Comparison of ENCODE assay signal across 8 mouse cellular contexts in the genomic region with DNA sequence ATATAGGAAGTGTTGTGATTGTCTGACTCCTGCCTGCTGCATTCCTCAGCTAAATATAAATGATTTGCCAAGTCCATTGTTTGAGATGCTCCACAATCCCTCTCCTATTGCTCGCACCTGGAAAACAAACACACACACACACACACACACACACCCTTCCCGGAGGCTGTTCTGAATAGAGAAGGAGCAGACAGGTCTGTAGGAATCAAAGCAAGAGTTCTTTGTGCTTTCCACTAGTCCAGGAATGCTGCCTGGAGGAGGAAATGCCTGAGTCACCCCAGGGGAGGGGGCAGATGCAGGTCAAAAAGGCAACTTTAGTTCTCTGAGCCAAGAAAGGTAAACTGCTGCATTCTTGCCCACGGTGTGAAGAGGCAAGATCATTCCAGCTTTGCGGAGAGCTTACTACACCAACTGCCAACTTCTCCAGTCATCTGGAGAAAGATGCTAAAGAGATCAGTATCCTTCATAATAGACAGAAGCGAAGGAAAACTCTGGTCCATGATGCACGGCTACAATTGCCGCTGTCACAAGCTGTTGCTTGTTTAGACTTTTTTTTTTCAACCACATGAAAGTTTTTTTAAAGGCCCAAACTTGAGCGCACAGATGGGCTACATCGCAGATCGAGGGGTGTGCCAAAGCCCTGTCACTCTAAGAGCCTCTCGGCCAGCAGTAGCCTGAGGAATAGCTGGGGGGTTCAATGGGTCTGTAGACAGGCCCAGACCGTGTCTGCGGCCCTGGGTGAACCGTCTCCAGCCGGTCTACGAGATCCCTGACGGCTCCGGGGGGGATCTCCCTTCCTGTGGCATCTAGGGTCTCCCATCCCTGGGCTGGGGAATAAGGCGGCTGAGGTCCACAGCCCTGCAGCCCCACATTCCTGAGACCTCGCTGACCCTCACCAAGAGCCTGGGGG. TPM values are rescaled to one million over a fixed set of nuclear protein-coding genes. Genes with fewer than 3 reads are reported as not detected.
A peak's percentile ranks its signal among the peaks of the same experiment; 100 is the strongest.
DNase-seq lines count a peak whose midpoint lies in the region; ATAC-seq and TF ChIP-seq lines count a peak whose summit lies in the region.

No protein-coding gene starts in this region.

- no peaks in the 10 kb centered on the region for H3K36me3 ChIP-seq in liver, adult 2 months (ENCODE audit: control insufficient read depth, insufficient read depth, low read length)
- no peaks in the 10 kb centered on the region for H3K36me3 ChIP-seq in heart, embryonic 11.5 days (ENCODE audit: control insufficient read depth, insufficient read depth, low read length)
- H3K36me3 ChIP-seq in kidney, embryonic 14.5 days (ENCODE audit: control insufficient read depth, insufficient read depth, low read length) = no peaks in the 10 kb centered on the region; the same call in 1 of the 2 replicates

- peaks cover 10% of the 10 kb centered on the region; the same call in 1 of the 2 replicates for H3K79me2 ChIP-seq in liver, adult 2 months (ENCODE audit: control insufficient read depth, insufficient read depth, low read length)

- peak overlapping the region; percentile 95 for H3K9ac ChIP-seq in liver, adult 2 months (ENCODE audit: low read depth, low read length)
- peak overlapping the region; percentile 80 for H3K9ac ChIP-seq in heart, embryonic 11.5 days (ENCODE audit: low read depth, low read length)
- H3K9ac ChIP-seq in kidney, embryonic 14.5 days (ENCODE audit: low read depth, low read length) = peak overlapping the region; percentile 91

- TF ChIP-seq CTCF in liver, adult 2 months (IDR thresholded peaks at IDR 0.05; ENCODE audit: low read depth, low read length) = no peak
- no peak for TF ChIP-seq CTCF in brain, embryonic 14.5 days (IDR thresholded peaks at IDR 0.05; ENCODE audit: borderline replicate concordance, extremely low read depth, insufficient read depth, insufficient read length)

- peak overlapping the region; percentile 15 for H3K27ac ChIP-seq in liver, adult 2 months (replicated peaks; ENCODE audit: insufficient read depth, low read depth, low read length)
- peak overlapping the region; percentile 81 for H3K27ac ChIP-seq in heart, embryonic 11.5 days (ENCODE audit: low read depth, low read length)
- peak overlapping the region; percentile 91 for H3K27ac ChIP-seq in kidney, embryonic 14.5 days (ENCODE audit: low read depth, low read length)

- peak; percentile 43; the same call in 1 of the 2 replicates for ATAC-seq in heart, embryonic 11.5 days (replicated peaks; ENCODE audit: insufficient number of reproducible peaks, low FRiP score, low TSS enrichment)
- peak; percentile 69 for ATAC-seq in kidney, embryonic 14.5 days (ENCODE audit: low FRiP score, low TSS enrichment)

- no peaks in the 10 kb centered on the region for H3K9me3 ChIP-seq in heart, embryonic 11.5 days (replicated peaks; ENCODE audit: control insufficient read depth, low read length)
- H3K9me3 ChIP-seq in kidney, embryonic 14.5 days (ENCODE audit: control insufficient read depth, low read length) = no peaks in the 10 kb centered on the region

- peak overlapping the region; percentile 82 for H3K4me3 ChIP-seq in liver, adult 2 months (ENCODE audit: insufficient read depth, low read depth, low read length)
- peak overlapping the region; percentile 74 for H3K4me3 ChIP-seq in heart, embryonic 11.5 days (ENCODE audit: low read depth, low read length)
- H3K4me3 ChIP-seq in kidney, embryonic 14.5 days (ENCODE audit: low read length) = peak overlapping the region; percentile 77

- WGBS in liver, adult 2 months = 5% methylated on average over 20 of the region's 20 CpGs
- 2% methylated on average over 20 of the region's 20 CpGs for WGBS in heart, embryonic 11.5 days (ENCODE audit: insufficient replicate concordance)
- 4% methylated on average over 20 of the region's 20 CpGs for WGBS in kidney, embryonic 14.5 days

- H3K27me3 ChIP-seq in liver, adult 2 months (ENCODE audit: control insufficient read depth, insufficient read depth, low read length) = no peaks in the 10 kb centered on the region
- no peaks in the 10 kb centered on the region for H3K27me3 ChIP-seq in heart, embryonic 11.5 days (ENCODE audit: control insufficient read depth, insufficient read depth, low read length)
- H3K27me3 ChIP-seq in kidney, embryonic 14.5 days (ENCODE audit: control insufficient read depth, insufficient read depth, low read length) = no peaks in the 10 kb centered on the region; the same call in 1 of the 2 replicates

- H3K4me1 ChIP-seq in liver, adult 2 months (ENCODE audit: control insufficient read depth, insufficient read depth, low read length) = peaks cover 14% of the 10 kb centered on the region
- peaks cover 15% of the 10 kb centered on the region for H3K4me1 ChIP-seq in heart, embryonic 11.5 days (ENCODE audit: control insufficient read depth, insufficient read depth, low read length)
- peaks cover 19% of the 10 kb centered on the region for H3K4me1 ChIP-seq in kidney, embryonic 14.5 days (ENCODE audit: control insufficient read depth, insufficient read depth, low read length)

- DNase-seq in liver, adult 2 months (ENCODE audit: extremely low read depth, low read depth, low spot score) = no peak
- DNase-seq in liver = no peak
- peak; percentile 71 for DNase-seq in brain, embryonic 14.5 days (ENCODE audit: low read depth)
- DNase-seq in lung, postnatal 4 days = peak; percentile 61 to 85
- no peak for DNase-seq in left cerebral cortex, adult 9 months (ENCODE audit: low spot score in 2 of 2)
- DNase-seq in spleen, postnatal 4 days (ENCODE audit: low spot score in 2 of 2) = no peak

- no peak for TF ChIP-seq POLR2A in liver, adult 2 months (IDR thresholded peaks at IDR 0.05; ENCODE audit: extremely low read depth, insufficient read depth, low read length)
- TF ChIP-seq POLR2A in brain, embryonic 14.5 days (IDR thresholded peaks at IDR 0.05; ENCODE audit: borderline replicate concordance, extremely low read depth, insufficient read depth, insufficient read length, poor library complexity, severe bottlenecking) = no peak

- peak overlapping the region; percentile 80 for H3K4me2 ChIP-seq in heart, embryonic 11.5 days
- peak overlapping the region; percentile 78 for H3K4me2 ChIP-seq in kidney, embryonic 14.5 days (replicated peaks; ENCODE audit: low read depth, low read length)

RNA-seq across cellular contexts. Expression of gene Tspan9, which starts 0.8 kb away (rescaled TPM):
- total RNA-seq in liver, adult 2 months (2014; rRNA removed) = 23.2 and 35.8 TPM in 2 replicates
- 39.1 and 40.0 TPM in 2 replicates for polyA plus RNA-seq in liver, adult 2 months (2012; rRNA removed)
- 41.8 and 49.7 TPM in 2 replicates for polyA plus RNA-seq in brain, embryonic 14.5 days (2012; rRNA removed)
- 130 and 148 TPM in 2 replicates for polyA plus RNA-seq in heart, embryonic 11.5 days (2014; fragmentation: Nextera tagmentation; extraction: Ambion mirVana)
- polyA plus RNA-seq in kidney, embryonic 14.5 days (2014; fragmentation: Nextera tagmentation; extraction: Ambion mirVana) = 96.6 and 100 TPM in 2 replicates

Comparison
In these comparisons a context has a peak if more than half of its experiments do, and no peak if none do; other contexts are left out.
1. DNase-seq: peak in brain, embryonic 14.5 days (single experiment) and lung, postnatal 4 days (2 of 2); none in liver, adult 2 months (single experiment), liver (single experiment), left cerebral cortex, adult 9 months (0 of 2) and spleen, postnatal 4 days (0 of 2).
2. H3K27ac ChIP-seq: peak in every context shown above with its lines; median percentile 91 in kidney, embryonic 14.5 days; 81 in heart, embryonic 11.5 days; 15 in liver, adult 2 months.
3. Peak in every context shown above with its lines, with median percentiles within 50 percentile points of each other: H3K4me3 ChIP-seq and H3K9ac ChIP-seq.